Mouse (Mus musculus): ENCODE data around the gene Unc93b1. TPM values are rescaled to one million over a fixed set of nuclear protein-coding genes. Genes with fewer than 3 reads are reported as not detected.
"Not testable (repeated sequence)": the region's sequence is repeated elsewhere in the genome, so short reads cannot be mapped to it uniquely, and the experiment has no call there.

Unc93b1 gene
- polyA plus RNA-seq, 1 experiment from 2014 or later, result 48.1 TPM

- Histone ChIP-seq H3K27me3 (ENCODE audit: insufficient read depth, low read length) (no peaks in the 10 kb centered on the region), H3K9me3 (ENCODE audit: low read length) (no peaks in the 10 kb centered on the region), H3K4me3 (ENCODE audit: low read depth, low read length) (no peak within 1 kb of the TSS), H3K9ac (replicated peaks) (no peak within 1 kb of the TSS), H3K27ac (ENCODE audit: low read depth) (no peak within 1 kb of the TSS), H3K36me3 (replicated peaks; ENCODE audit: insufficient read depth, low read length) (no peaks in the 10 kb centered on the region), H3K4me1 (ENCODE audit: insufficient read depth) (no peaks in the 10 kb centered on the region), H3K4me2 (ENCODE audit: low read depth, low read length) (no peak within 1 kb of the TSS)
- no peak for ATAC-seq
- no peak for TF ChIP-seq EP300 (IDR thresholded peaks at IDR 0.05; ENCODE audit: low read depth)
- 64% methylated on average over 4 of the region's 4 CpGs for WGBS (ENCODE audit: insufficient replicate concordance)
- DNase-seq, result no peak
Measured at GRCm38 (mm10) chr19:3958470-3958869, 23.5 kb downstream of the Unc93b1 start, which contains the start of gene Aldh3b3. Gene Aldh3b3, plus strand, starts transcription at chr19:3958645.

GRCm38 (mm10) chr19:3959030-3959429, 24.0 kb downstream of the Unc93b1 start:
- Histone ChIP-seq H3K27ac (ENCODE audit: low read depth) (no peak overlapping the region), H3K4me2 (ENCODE audit: low read depth, low read length) (no peak overlapping the region), H3K9me3 (ENCODE audit: low read length) (no peaks in the 10 kb centered on the region), H3K9ac (replicated peaks) (no peak overlapping the region), H3K36me3 (replicated peaks; ENCODE audit: insufficient read depth, low read length) (no peaks in the 10 kb centered on the region), H3K27me3 (ENCODE audit: insufficient read depth, low read length) (no peaks in the 10 kb centered on the region), H3K4me3 (ENCODE audit: low read depth, low read length) (no peak overlapping the region), H3K4me1 (ENCODE audit: insufficient read depth) (no peaks in the 10 kb centered on the region)
- TF ChIP-seq EP300 (IDR thresholded peaks at IDR 0.05; ENCODE audit: low read depth) (no peak), CTCF (IDR thresholded peaks at IDR 0.05; ENCODE audit: low read depth) (no peak)
- ATAC-seq (no peak), DNase-seq (no peak)

GRCm38 (mm10) chr19:3960211-3960610, 25.2 kb downstream of the Unc93b1 start:
- Histone ChIP-seq H3K36me3 (replicated peaks; ENCODE audit: insufficient read depth, low read length) (no peaks in the 10 kb centered on the region), H3K9ac (replicated peaks) (no peak overlapping the region), H3K9me3 (ENCODE audit: low read length) (no peaks in the 10 kb centered on the region), H3K27ac (ENCODE audit: low read depth) (no peak overlapping the region), H3K4me2 (ENCODE audit: low read depth, low read length) (no peak overlapping the region), H3K27me3 (ENCODE audit: insufficient read depth, low read length) (no peaks in the 10 kb centered on the region), H3K4me3 (ENCODE audit: low read depth, low read length) (no peak overlapping the region), H3K4me1 (ENCODE audit: insufficient read depth) (no peaks in the 10 kb centered on the region)
- WGBS (ENCODE audit: insufficient replicate concordance), result 71% methylated on average over 5 of the region's 5 CpGs
- TF ChIP-seq CTCF (IDR thresholded peaks at IDR 0.05; ENCODE audit: low read depth) (no peak), EP300 (IDR thresholded peaks at IDR 0.05; ENCODE audit: low read depth) (no peak)
- DNase-seq, result no peak
- no peak for ATAC-seq

- not testable (repeated sequence) for H3K4me3 ChIP-seq (ENCODE audit: low read depth, low read length)
Measured at GRCm38 (mm10) chr19:3961805-3962204, 26.8 kb downstream of the Unc93b1 start.

GRCm38 (mm10) chr19:3962469-3962868, 27.5 kb downstream of the Unc93b1 start:
- Histone ChIP-seq H3K4me2 (ENCODE audit: low read depth, low read length) (no peak overlapping the region), H3K9ac (replicated peaks) (no peak overlapping the region), H3K4me3 (ENCODE audit: low read depth, low read length) (no peak overlapping the region), H3K27ac (ENCODE audit: low read depth) (no peak overlapping the region), H3K27me3 (ENCODE audit: insufficient read depth, low read length) (no peaks in the 10 kb centered on the region), H3K36me3 (replicated peaks; ENCODE audit: insufficient read depth, low read length) (no peaks in the 10 kb centered on the region), H3K9me3 (ENCODE audit: low read length) (no peaks in the 10 kb centered on the region), H3K4me1 (ENCODE audit: insufficient read depth) (no peaks in the 10 kb centered on the region)
- TF ChIP-seq CTCF (IDR thresholded peaks at IDR 0.05; ENCODE audit: low read depth), result peak; percentile 45
- no peak for TF ChIP-seq EP300 (IDR thresholded peaks at IDR 0.05; ENCODE audit: low read depth)
- no peak for ATAC-seq
- WGBS (ENCODE audit: insufficient replicate concordance), result 13% methylated on average over 2 of the region's 2 CpGs
- no peak for DNase-seq

More at GRCm38 (mm10) chr19:3961805-3962204, 26.8 kb downstream of the Unc93b1 start:
- ATAC-seq; H3K4me1 ChIP-seq (ENCODE audit: insufficient read depth); H3K9ac ChIP-seq (replicated peaks); H3K36me3 ChIP-seq (replicated peaks; ENCODE audit: insufficient read depth, low read length); H3K27ac ChIP-seq (ENCODE audit: low read depth); H3K9me3 ChIP-seq (ENCODE audit: low read length); H3K27me3 ChIP-seq (ENCODE audit: insufficient read depth, low read length); DNase-seq; H3K4me2 ChIP-seq (ENCODE audit: low read depth, low read length): not testable (repeated sequence)
- 83% methylated on average over 6 of the region's 6 CpGs for WGBS (ENCODE audit: insufficient replicate concordance)

- no peak overlapping the region for H3K4me2 ChIP-seq (ENCODE audit: low read depth, low read length)
- no peaks in the 10 kb centered on the region for H3K4me1 ChIP-seq (ENCODE audit: insufficient read depth)
- H3K4me3 ChIP-seq (ENCODE audit: low read depth, low read length), result no peak overlapping the region
- DNase-seq (no peak), ATAC-seq (0 out of 2 replicates have a peak, but pooled peaks have one; percentile 10)
- H3K9me3 ChIP-seq (ENCODE audit: low read length), result no peaks in the 10 kb centered on the region
- no peaks in the 10 kb centered on the region for H3K36me3 ChIP-seq (replicated peaks; ENCODE audit: insufficient read depth, low read length)
- no peak overlapping the region for H3K9ac ChIP-seq (replicated peaks)
- WGBS (ENCODE audit: insufficient replicate concordance), result 59% methylated on average over 4 of the region's 4 CpGs
- TF ChIP-seq EP300 (IDR thresholded peaks at IDR 0.05; ENCODE audit: low read depth), result no peak
- peak; percentile 42 for TF ChIP-seq CTCF (IDR thresholded peaks at IDR 0.05; ENCODE audit: low read depth)
- no peak overlapping the region for H3K27ac ChIP-seq (ENCODE audit: low read depth)
- H3K27me3 ChIP-seq (ENCODE audit: insufficient read depth, low read length), result no peaks in the 10 kb centered on the region
Measured at GRCm38 (mm10) chr19:3964030-3964429, 29.0 kb downstream of the Unc93b1 start.
